Mouse (Mus musculus) midbrain, embryonic 15.5 days (tissue): ENCODE data around the gene 1700030J22Rik. TPM values are rescaled to one million over a fixed set of nuclear protein-coding genes. Genes with fewer than 3 reads are reported as not detected.

ENCODE experiments used
- ATAC-seq: fragments of 200-750 bp; cut with Nextera tagmentation; replicated peaks from 2 replicates; pipeline ENCODE4 v1.8.0; 2017; ENCODE audit warnings: moderate TSS enrichment
- H3K27ac ChIP-seq: fragments of 300-500 bp; sonication (generic); 2 replicates; pipeline ENCODE4 v1.5.1; 2015; ENCODE audit warnings: mild to moderate bottlenecking, inconsistent platforms
- H3K27me3 ChIP-seq: fragments of 300-500 bp; sonication (generic); replicated peaks from 2 replicates; pipeline ENCODE4 v1.6.1; 2015; ENCODE audit warnings: inconsistent platforms
- H3K36me3 ChIP-seq: fragments of 300-500 bp; sonication (generic); replicated peaks from 2 replicates; pipeline ENCODE4 v1.6.1; 2015; ENCODE audit warnings: inconsistent platforms
- H3K4me1 ChIP-seq: fragments of 300-500 bp; sonication (generic); 2 replicates; pipeline ENCODE4 v1.6.1; 2015; ENCODE audit warnings: inconsistent platforms
- H3K4me2 ChIP-seq: fragments of 300-500 bp; sonication (generic); 2 replicates; pipeline ENCODE4 v1.6.1; 2015; ENCODE audit warnings: inconsistent platforms, mild to moderate bottlenecking, moderate library complexity
- H3K4me3 ChIP-seq: fragments of 300-500 bp; sonication (generic); 2 replicates; pipeline ENCODE4 v1.5.1; 2015; ENCODE audit warnings: mild to moderate bottlenecking, inconsistent platforms
- H3K9ac ChIP-seq: fragments of 300-500 bp; sonication (generic); 2 replicates; pipeline ENCODE4 v1.6.1; 2015; ENCODE audit warnings: mild to moderate bottlenecking, inconsistent platforms
- H3K9me3 ChIP-seq: fragments of 300-500 bp; sonication (generic); 2 replicates; pipeline ENCODE4 v1.6.1; 2016; ENCODE audit warnings: inconsistent platforms
- WGBS: fragments of 180-500 bp; shearing (Covaris S2); methylation state at CpG from one replicate; pipeline ENCODE4 v1.1.7; 2015; ENCODE audit warnings: mixed read lengths; 5-methylcytosine and 5-hydroxymethylcytosine counted together
- polyA plus RNA-seq: library from polyadenylated mRNA; unstranded; fragments of >200 nt; fragmentation: Nextera tagmentation; extraction: Ambion mirVana; gene quantifications from 2 replicates; pipeline ENCODE4 v1.2.1, GENCODE M21; 2015

The 1700030J22Rik gene
- polyA plus RNA-seq, 1 experiment from 2014 or later: 8.8 TPM

- 33% methylated on average over 17 of the region's 17 CpGs for WGBS
- Histone ChIP-seq H3K4me2 (peak overlapping the region; percentile 83), H3K9me3 (no peaks in the 10 kb centered on the region), H3K27me3 (no peaks in the 10 kb centered on the region), H3K4me1 (peaks cover 15% of the 10 kb centered on the region), H3K9ac (peak overlapping the region; percentile 60), H3K36me3 (no peaks in the 10 kb centered on the region), H3K27ac (peak overlapping the region; percentile 83), H3K4me3 (peak overlapping the region; percentile 77)
- no peak for ATAC-seq
Observed at GRCm38 (mm10) chr8:116922060-116922757, 56.5 kb downstream of the 1700030J22Rik start.

- peak; percentile 98 for ATAC-seq
- WGBS: under 1% methylated on average over 57 of the region's 57 CpGs
- H3K27me3 ChIP-seq: no peaks in the 10 kb centered on the region
- no peaks in the 10 kb centered on the region for H3K36me3 ChIP-seq
- peak within 1 kb of the TSS; percentile 60 for H3K9ac ChIP-seq
- peaks cover 15% of the 10 kb centered on the region for H3K4me1 ChIP-seq
- no peaks in the 10 kb centered on the region for H3K9me3 ChIP-seq
- peak within 1 kb of the TSS; percentile 77 for H3K4me3 ChIP-seq
- H3K27ac ChIP-seq: peak within 1 kb of the TSS; percentile 83
- peak within 1 kb of the TSS; percentile 83 for H3K4me2 ChIP-seq
Observed at GRCm38 (mm10) chr8:116921337-116922059, 57.3 kb downstream of the 1700030J22Rik start, which contains the start of the genes Cmc2 and Cenpn. TSS of gene Cmc2 (minus strand) at chr8:116921455. TSS of gene Cenpn (plus strand) at chr8:116921730.

DNA sequence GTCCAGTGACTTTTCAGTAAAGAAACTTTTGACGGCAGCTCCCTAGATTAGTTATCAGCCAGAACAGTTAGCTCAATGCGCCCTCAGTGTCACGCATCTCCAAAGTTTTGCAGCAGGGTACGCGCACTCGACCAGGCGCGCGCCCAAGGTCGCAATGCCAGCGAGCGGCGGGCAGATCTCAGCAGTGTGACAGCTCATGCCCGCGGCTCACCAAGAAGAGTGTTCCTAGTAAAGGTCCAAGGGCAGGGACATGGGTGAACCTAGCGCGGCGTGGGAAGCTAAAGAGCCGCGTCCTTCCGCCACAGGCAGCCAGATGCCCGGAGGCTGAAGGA is 57.8 kb downstream of the 1700030J22Rik start:
- Histone ChIP-seq H3K4me2 (peak overlapping the region; percentile 83), H3K4me1 (peaks cover 15% of the 10 kb centered on the region), H3K36me3 (no peaks in the 10 kb centered on the region), H3K27me3 (no peaks in the 10 kb centered on the region), H3K27ac (peak overlapping the region; percentile 83), H3K9me3 (no peaks in the 10 kb centered on the region), H3K9ac (peak overlapping the region; percentile 60), H3K4me3 (peak overlapping the region; percentile 77)
- peak; percentile 65 for ATAC-seq
- under 1% methylated on average over 22 of the region's 22 CpGs for WGBS

Other genes starting within 250 kb of the 1700030J22Rik start
- gene Cdyl2, start 246.0 kb downstream of the 1700030J22Rik start, polyA plus RNA-seq: 11.5 and 12.8 TPM in 2 replicates
- gene Cmc2, start 57.5 kb downstream of the 1700030J22Rik start, polyA plus RNA-seq: 26.5 and 28.7 TPM in 2 replicates
- 8.1 and 8.8 TPM in 2 replicates for gene Cenpn, start 57.2 kb downstream of the 1700030J22Rik start, polyA plus RNA-seq
- 22.2 and 22.3 TPM in 2 replicates for gene Atmin, start 35.6 kb downstream of the 1700030J22Rik start, polyA plus RNA-seq
- 66.3 and 76.9 TPM in 2 replicates for gene Gcsh, start 14.6 kb upstream of the 1700030J22Rik start, polyA plus RNA-seq
- not detected in 2 replicates for gene Pkd1l2, start 103.5 kb upstream of the 1700030J22Rik start, polyA plus RNA-seq
- 0.19 and 0.32 TPM in 2 replicates for gene Bco1, start 116.9 kb upstream of the 1700030J22Rik start, polyA plus RNA-seq
- gene Gan, start 179.2 kb upstream of the 1700030J22Rik start, polyA plus RNA-seq: 3.5 and 3.9 TPM in 2 replicates